Mouse (Mus musculus): ENCODE results near the gene Kalrn.

The Kalrn gene

GRCm38 (mm10) chr16:33928788-33929462 lies 644.4 kb downstream of the Kalrn start:
- DNase-seq, result peak; percentile 46

DNA sequence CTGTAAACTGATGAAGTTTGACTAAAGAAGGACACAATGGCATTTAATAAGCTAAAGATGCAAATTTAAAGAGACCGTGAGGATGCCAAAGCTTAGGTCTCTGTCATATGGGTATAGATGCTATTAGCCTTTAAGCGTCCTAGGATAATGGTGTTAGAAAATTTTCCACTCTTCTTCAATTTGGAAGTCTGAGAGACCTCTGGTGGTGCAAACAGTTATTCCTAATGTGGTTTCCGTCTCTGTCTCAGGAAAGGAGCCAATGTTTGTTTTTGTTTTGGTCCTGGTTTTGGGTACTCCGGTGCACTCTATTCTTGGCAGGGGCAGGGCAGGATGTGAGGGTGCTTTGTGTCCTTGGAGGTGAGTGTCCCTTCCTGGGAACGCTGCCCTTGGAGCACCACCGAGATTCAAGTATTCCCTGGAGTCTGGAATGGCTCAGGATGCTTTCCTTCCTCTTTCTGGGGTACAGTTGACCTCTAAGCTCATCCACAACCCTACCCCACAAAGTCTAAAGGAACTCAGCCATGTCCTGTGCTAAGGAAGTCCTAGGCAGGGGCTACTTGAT lies 646.0 kb downstream of the Kalrn start:
- no peak for DNase-seq

DNA sequence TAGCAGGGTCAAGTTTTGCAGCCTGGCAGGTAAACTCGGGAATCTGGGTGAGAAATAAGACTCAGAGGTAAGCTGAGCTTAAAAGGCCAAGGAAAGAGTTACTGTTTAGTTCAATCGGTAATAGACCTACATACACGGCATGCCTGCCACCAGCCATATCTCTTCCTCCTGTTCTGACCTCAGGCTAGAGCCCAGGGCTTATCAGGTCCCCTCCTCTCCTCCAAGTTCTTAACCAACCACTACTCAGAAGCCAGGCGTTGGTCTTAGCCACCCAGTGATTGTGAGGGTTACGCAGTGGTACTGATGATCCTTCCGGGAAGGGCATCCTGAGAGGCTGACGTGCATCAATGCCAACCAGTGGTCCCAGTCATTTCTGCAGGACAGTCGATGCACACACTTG lies 649.6 kb downstream of the Kalrn start:
- no peak for DNase-seq

DNA sequence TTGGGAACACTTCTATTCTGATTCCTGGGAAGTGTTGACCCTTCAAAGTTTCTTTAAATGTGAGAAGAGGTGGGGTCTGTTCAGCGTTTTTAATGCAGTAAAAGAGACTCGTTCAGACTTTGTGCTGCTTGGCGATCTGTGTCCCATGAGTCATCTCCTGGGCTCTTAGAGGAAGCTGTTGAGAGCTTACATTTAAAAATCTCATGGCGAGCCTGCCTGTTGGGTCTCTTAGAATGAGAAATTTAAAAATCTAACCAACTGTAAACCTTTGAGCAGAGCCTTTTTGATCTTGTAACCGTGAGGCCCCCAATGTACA lies 650.4 kb downstream of the Kalrn start:
- DNase-seq, result no peak

GRCm38 (mm10) chr16:33922111-33923000 lies 651.0 kb downstream of the Kalrn start:
- DNase-seq, result peak; percentile 85

DNA sequence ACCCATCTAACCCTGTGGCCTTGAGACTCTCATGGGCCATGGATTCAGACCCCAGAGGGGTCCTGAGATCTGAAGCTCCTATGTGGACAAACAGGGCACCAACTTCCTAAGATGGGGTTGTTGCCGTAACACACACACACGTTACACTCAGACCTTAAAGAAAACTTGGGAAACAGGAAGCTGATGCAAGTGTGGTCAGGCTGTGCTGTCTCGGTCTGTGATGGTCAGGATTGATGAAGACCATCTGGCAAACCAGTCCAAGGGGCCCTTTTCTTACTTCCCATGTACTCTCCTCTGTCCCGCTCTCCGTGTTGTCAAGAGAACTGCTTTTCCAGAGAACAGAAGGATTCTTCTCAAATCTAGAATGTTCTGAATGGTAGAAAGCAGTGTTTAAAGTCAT lies 651.8 kb downstream of the Kalrn start:
- no peak for DNase-seq
